Mouse (Mus musculus): Measurements from ENCODE around the gene Smyd2. TPM values are rescaled to one million over a fixed set of nuclear protein-coding genes. Genes with fewer than 3 reads are reported as not detected.
A peak's percentile ranks its signal among the peaks of the same experiment; 100 is the strongest.

Smyd2 gene
- polyA plus RNA-seq, 1 experiment, result 15.2 TPM

GRCm38 (mm10) chr1:189879965-189880364 is 42.2 kb downstream of the Smyd2 start:
- H3K27me3 ChIP-seq (replicated peaks), result no peaks in the 10 kb centered on the region
- no peaks in the 10 kb centered on the region for H3K9me3 ChIP-seq
- no peak overlapping the region for H3K4me3 ChIP-seq (replicated peaks)
- TF ChIP-seq FLI1 (IDR thresholded peaks at IDR 0.05; ENCODE audit: low read length) (no peak), GATA1 (IDR thresholded peaks at IDR 0.05; ENCODE audit: borderline replicate concordance, low read length) (no peak)
- peaks cover 22% of the 10 kb centered on the region for H3K4me1 ChIP-seq
- peaks cover 56% of the 10 kb centered on the region for H3K36me3 ChIP-seq (replicated peaks; ENCODE audit: low read length)

DNA sequence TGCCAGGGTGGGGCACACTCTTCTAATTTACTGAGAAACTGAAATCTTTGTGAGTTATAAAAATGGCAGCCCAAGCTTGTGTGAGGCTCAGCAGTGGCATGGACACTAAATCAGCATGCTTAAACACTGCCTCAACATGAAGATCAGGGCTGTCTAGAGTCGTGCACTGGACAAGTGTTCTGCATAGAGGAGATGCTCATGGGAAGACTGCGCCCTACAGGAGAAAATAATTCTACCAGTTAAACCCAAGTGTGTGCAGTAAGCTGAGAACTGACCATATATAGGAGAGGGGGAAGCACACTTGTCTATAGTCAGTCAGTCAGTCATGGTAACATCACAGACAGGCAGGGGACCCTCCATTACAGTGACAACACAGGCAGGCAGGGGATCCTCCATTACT is 43.0 kb downstream of the Smyd2 start:
- H3K4me3 ChIP-seq (replicated peaks), result no peak overlapping the region
- peaks cover 49% of the 10 kb centered on the region for H3K36me3 ChIP-seq (replicated peaks; ENCODE audit: low read length)
- H3K9me3 ChIP-seq, result no peaks in the 10 kb centered on the region
- peaks cover 2% of the 10 kb centered on the region for H3K27me3 ChIP-seq (replicated peaks)
- peaks cover 29% of the 10 kb centered on the region for H3K4me1 ChIP-seq
- no peak for TF ChIP-seq FLI1 (IDR thresholded peaks at IDR 0.05; ENCODE audit: low read length)
- TF ChIP-seq GATA1 (IDR thresholded peaks at IDR 0.05; ENCODE audit: borderline replicate concordance, low read length), result no peak

GRCm38 (mm10) chr1:189876162-189876561 is 46.0 kb downstream of the Smyd2 start:
- Histone ChIP-seq H3K4me3 (replicated peaks) (no peak overlapping the region), H3K4me1 (peaks cover 37% of the 10 kb centered on the region), H3K36me3 (replicated peaks; ENCODE audit: low read length) (peaks cover 20% of the 10 kb centered on the region), H3K9me3 (no peaks in the 10 kb centered on the region), H3K27me3 (replicated peaks) (peaks cover 12% of the 10 kb centered on the region)
- no peak for TF ChIP-seq GATA1 (IDR thresholded peaks at IDR 0.05; ENCODE audit: borderline replicate concordance, low read length)
- TF ChIP-seq FLI1 (IDR thresholded peaks at IDR 0.05; ENCODE audit: low read length), result no peak

GRCm38 (mm10) chr1:189875439-189875861 is 46.7 kb downstream of the Smyd2 start:
- H3K36me3 ChIP-seq (replicated peaks; ENCODE audit: low read length), result peaks cover 13% of the 10 kb centered on the region
- peaks cover 44% of the 10 kb centered on the region for H3K4me1 ChIP-seq
- H3K4me3 ChIP-seq (replicated peaks), result no peak overlapping the region
- H3K9me3 ChIP-seq, result no peaks in the 10 kb centered on the region
- peaks cover 12% of the 10 kb centered on the region for H3K27me3 ChIP-seq (replicated peaks)
- TF ChIP-seq GATA1 (IDR thresholded peaks at IDR 0.05; ENCODE audit: borderline replicate concordance, low read length) (no peak), FLI1 (IDR thresholded peaks at IDR 0.05; ENCODE audit: low read length) (no peak)

- Histone ChIP-seq H3K27me3 (replicated peaks) (peaks cover 12% of the 10 kb centered on the region), H3K36me3 (replicated peaks; ENCODE audit: low read length) (peaks cover 5% of the 10 kb centered on the region), H3K9me3 (0 out of 2 replicates have a peak, but pooled peaks cover 5% of the 10 kb centered on the region), H3K4me3 (replicated peaks) (no peak overlapping the region), H3K4me1 (peaks cover 57% of the 10 kb centered on the region)
- no peak for TF ChIP-seq GATA1 (IDR thresholded peaks at IDR 0.05; ENCODE audit: borderline replicate concordance, low read length)
- no peak for TF ChIP-seq FLI1 (IDR thresholded peaks at IDR 0.05; ENCODE audit: low read length)
Measured at GRCm38 (mm10) chr1:189873591-189873990, 48.6 kb downstream of the Smyd2 start.

DNA sequence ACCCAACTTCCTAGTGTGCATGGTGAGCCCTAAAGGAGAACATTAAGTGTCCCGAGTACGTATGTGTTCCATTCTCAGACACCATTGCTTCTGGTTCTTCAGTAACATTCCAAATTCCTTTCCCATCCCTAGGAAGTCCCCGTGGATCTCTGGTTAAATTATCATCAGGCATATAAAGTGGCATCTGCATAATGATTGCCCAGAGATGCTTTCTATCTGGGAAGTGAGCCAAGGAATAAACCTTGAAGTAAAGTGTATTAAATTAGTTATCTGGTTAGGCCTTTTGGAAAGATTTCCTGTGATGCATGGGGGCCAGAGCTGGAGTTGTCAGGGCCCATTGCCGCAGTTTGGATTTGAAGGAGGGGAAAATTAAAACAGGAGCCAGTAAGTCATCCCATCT is 50.1 kb downstream of the Smyd2 start:
- peaks cover 67% of the 10 kb centered on the region for H3K4me1 ChIP-seq

DNA sequence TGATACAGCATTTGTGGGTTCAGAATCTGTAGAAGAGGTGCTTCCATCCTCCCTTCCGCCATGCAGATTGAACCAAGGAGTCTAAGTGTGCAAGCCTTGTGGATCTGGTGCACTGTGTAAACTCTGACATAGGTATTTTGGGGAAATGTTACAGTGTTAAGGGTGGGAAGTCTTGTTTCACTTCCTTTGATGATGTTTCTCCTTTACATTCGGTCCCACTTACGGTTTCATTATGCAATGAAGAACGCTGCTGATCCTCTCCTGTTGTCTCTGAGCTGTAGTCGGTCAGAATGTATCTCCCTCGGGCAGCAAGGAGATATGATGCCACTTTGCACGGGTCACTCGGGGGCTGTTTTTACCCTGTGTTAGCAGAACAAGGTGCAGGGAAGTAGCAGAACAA is 50.5 kb downstream of the Smyd2 start:
- Histone ChIP-seq H3K36me3 (replicated peaks; ENCODE audit: low read length) (no peaks in the 10 kb centered on the region), H3K9me3 (0 out of 2 replicates have a peak, but pooled peaks cover 5% of the 10 kb centered on the region), H3K4me1 (peaks cover 72% of the 10 kb centered on the region), H3K27me3 (replicated peaks) (peaks cover 12% of the 10 kb centered on the region), H3K4me3 (replicated peaks) (no peak overlapping the region)
- TF ChIP-seq FLI1 (IDR thresholded peaks at IDR 0.05; ENCODE audit: low read length) (no peak), GATA1 (IDR thresholded peaks at IDR 0.05; ENCODE audit: borderline replicate concordance, low read length) (no peak)

More for the DNA sequence above, 50.1 kb downstream of the Smyd2 start:
- no peaks in the 10 kb centered on the region for H3K36me3 ChIP-seq (replicated peaks; ENCODE audit: low read length)
- TF ChIP-seq GATA1 (IDR thresholded peaks at IDR 0.05; ENCODE audit: borderline replicate concordance, low read length), result no peak
- TF ChIP-seq FLI1 (IDR thresholded peaks at IDR 0.05; ENCODE audit: low read length), result no peak
- H3K4me3 ChIP-seq (replicated peaks), result no peak overlapping the region
- H3K27me3 ChIP-seq (replicated peaks), result peaks cover 12% of the 10 kb centered on the region
- 0 out of 2 replicates have a peak, but pooled peaks cover 5% of the 10 kb centered on the region for H3K9me3 ChIP-seq

GRCm38 (mm10) chr1:189870539-189870938 is 51.6 kb downstream of the Smyd2 start:
- no peaks in the 10 kb centered on the region for H3K36me3 ChIP-seq (replicated peaks; ENCODE audit: low read length)
- H3K9me3 ChIP-seq, result 0 out of 2 replicates have a peak, but pooled peaks cover 5% of the 10 kb centered on the region
- TF ChIP-seq GATA1 (IDR thresholded peaks at IDR 0.05; ENCODE audit: borderline replicate concordance, low read length) (no peak), FLI1 (IDR thresholded peaks at IDR 0.05; ENCODE audit: low read length) (no peak)
- no peak overlapping the region for H3K4me3 ChIP-seq (replicated peaks)
- H3K27me3 ChIP-seq (replicated peaks), result peaks cover 12% of the 10 kb centered on the region
- H3K4me1 ChIP-seq, result peaks cover 75% of the 10 kb centered on the region

DNA sequence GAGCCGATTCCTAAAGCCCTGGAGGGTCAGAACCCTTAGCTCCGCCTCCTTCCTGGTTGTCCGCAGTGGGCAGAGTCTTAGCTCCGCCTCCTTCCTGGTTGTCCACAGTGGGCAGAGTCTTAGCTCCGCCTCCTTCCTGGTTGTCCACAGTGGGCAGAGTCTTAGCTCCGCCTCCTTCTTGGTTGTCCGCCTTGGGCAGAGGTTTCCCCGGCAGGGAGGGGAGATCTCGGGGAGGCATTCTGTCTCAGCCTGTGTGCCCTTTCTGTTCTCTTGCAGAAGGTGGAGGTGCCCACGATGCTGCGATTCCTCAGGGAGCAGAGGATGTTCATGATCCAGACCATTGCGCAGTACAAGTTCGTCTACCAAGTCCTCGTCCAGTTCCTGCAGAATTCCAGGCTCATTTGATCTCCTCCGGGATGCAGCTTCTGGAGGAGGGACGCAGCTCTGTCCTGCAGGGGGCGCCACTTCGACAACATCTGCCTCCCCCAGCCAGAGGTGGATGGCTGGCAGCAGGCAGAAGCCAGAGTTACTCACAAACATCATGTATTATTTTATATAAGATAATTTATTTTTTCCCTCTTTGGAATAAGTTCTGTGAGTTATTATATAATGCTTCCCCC is 52.4 kb downstream of the Smyd2 start:
- Histone ChIP-seq H3K4me1 (peaks cover 75% of the 10 kb centered on the region), H3K27me3 (replicated peaks) (peaks cover 12% of the 10 kb centered on the region), H3K9me3 (0 out of 2 replicates have a peak, but pooled peaks cover 5% of the 10 kb centered on the region), H3K4me3 (replicated peaks) (no peak overlapping the region), H3K36me3 (replicated peaks; ENCODE audit: low read length) (no peaks in the 10 kb centered on the region)
- TF ChIP-seq FLI1 (IDR thresholded peaks at IDR 0.05; ENCODE audit: low read length) (no peak), GATA1 (IDR thresholded peaks at IDR 0.05; ENCODE audit: borderline replicate concordance, low read length) (no peak)

DNA sequence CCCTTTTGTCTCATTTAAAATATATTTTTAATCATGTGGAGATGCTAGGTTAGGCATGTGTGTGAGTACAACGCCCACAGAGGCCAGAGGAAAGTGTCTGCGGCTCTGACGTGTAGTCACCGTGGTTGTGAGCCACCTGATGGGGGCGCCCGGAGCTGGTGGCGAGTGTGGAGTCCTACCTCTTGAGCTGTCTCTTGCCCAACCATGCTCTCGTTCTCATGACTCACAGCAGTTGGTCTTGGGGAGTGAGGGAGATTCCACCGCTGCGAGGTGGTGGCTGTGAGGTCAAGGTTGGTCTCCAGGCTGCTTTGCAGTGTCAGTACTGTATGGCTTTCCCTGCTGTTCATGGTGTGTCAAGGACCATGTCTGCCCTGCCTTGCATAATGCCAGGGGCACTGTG is 54.1 kb downstream of the Smyd2 start:
- Histone ChIP-seq H3K4me3 (replicated peaks) (peak overlapping the region; percentile 78), H3K4me1 (peaks cover 80% of the 10 kb centered on the region)

More for the DNA sequence above, 54.1 kb downstream of the Smyd2 start:
- no peak for TF ChIP-seq FLI1 (IDR thresholded peaks at IDR 0.05; ENCODE audit: low read length)
- 0 out of 2 replicates have a peak, but pooled peaks cover 5% of the 10 kb centered on the region for H3K9me3 ChIP-seq
- no peaks in the 10 kb centered on the region for H3K36me3 ChIP-seq (replicated peaks; ENCODE audit: low read length)
- peaks cover 2% of the 10 kb centered on the region for H3K27me3 ChIP-seq (replicated peaks)

All from megakaryocyte, embryonic 14.5 days (primary cell).